Mouse (Mus musculus) induced T-regulatory cell, adult 2 months (primary cell): Measurements from ENCODE around the gene Spg11.
A peak's percentile ranks its signal among the peaks of the same experiment; 100 is the strongest.
"Not testable (repeated sequence)": the region's sequence is repeated elsewhere in the genome, so short reads cannot be mapped to it uniquely, and the experiment has no call there.

Experiments used
- DNase-seq: peaks from one replicate; pipeline ENCODE4 v3.0.0-alpha.2; 2012; ENCODE audit warnings: low read depth

Gene Spg11

DNA sequence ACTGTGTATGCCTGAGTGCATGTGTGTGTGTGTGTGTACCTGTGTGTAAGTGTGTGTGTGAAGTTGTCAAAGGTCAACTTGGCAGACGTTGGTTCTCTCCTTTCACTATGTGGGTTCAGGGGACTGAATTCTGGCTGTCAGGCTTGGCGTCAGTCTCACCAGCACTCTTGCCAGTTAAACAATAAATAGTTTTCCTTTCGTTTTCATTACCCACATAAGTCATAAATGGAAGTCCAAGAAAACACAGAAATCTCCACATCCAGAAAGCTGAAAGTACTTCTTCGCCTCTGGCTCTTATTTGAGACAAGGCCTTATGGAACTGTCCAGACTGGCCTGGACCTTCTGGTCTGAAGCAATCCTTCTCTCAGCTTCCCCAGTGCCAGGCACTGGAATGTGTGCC, 27.6 kb upstream of the Spg11 start:
- DNase-seq, result peak; percentile 84

- no peak for DNase-seq
These were observed 24.9 kb upstream of the Spg11 start for GRCm38 (mm10) chr2:122143111-122143510.

DNA sequence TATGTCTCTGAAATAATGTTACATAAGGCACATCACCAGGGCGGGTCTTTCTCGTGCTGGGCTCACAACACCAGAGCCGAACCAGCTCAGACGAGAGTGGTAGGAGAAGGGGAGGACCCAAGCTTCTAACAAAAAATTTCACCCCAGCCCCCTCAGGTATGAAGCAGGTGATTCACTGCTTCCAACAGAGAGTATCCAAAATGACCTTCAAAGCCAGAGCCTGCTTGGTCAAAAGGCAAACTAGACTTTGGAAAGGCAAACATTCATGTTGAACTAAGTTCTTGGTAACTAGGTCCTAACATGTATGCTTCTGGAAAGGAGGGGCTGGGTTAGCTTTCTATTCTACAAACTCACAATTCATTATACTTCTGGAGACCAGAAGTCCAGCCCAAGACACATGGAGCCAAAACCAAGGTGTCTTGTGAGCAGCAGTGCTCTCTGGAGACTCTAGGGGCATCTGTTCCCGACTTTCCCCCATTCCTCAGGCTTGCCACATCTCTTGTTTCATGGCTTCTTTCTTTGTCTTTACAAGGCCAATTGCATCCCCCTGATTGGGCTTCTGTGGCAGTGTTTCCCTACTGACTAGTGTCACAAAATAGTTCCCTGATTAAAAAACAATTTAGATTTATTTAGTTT, 23.3 kb upstream of the Spg11 start:
- DNase-seq, result no peak

DNA sequence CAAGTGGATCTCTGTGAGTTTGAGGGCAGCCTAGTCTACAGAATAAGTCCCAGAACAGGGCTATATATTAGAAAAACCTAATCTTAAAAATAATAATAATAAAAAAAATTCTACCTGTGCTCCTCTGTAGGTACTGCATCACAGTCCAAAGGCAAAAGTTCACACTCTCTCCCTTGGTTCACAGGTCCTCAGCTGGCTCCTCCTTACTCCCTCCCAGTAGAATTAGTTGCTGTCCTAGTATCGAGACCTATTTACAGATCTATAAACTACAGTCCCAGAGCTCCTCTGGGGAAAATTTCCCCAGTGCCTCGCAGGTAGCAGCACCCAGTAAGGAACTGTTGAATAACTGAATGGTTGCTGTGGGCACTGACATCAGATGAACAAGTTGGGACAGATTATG, 22.6 kb upstream of the Spg11 start:
- no peak for DNase-seq

GRCm38 (mm10) chr2:122137839-122138465, 19.8 kb upstream of the Spg11 start:
- DNase-seq, result peak; percentile 64

- DNase-seq, result no peak
These were observed 14.4 kb upstream of the Spg11 start for GRCm38 (mm10) chr2:122132618-122133017.

DNA sequence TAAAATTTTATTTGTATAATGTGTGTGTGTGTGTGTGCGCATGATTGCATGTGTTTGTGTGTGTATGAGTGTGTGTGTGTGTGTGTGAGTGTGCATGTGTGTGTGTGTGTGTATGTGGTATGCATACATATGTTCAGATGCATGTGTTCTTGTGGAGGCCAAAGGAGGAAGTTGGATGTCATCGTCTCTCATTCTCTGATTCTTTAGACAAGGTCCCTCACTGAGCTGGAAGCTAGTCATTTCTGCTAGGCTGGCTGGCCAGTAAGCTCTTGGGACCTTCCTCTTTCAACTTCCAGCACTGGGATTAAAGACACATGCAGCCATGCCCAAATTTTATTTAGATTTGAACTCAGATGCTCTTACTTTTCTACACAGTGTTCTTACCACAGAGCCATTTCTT, 13.9 kb upstream of the Spg11 start:
- no peak for DNase-seq

- no peak for DNase-seq
These were observed 9.4 kb upstream of the Spg11 start for GRCm38 (mm10) chr2:122127635-122128034.

GRCm38 (mm10) chr2:122126765-122127347, 8.7 kb upstream of the Spg11 start:
- DNase-seq, result peak; percentile 68

DNA sequence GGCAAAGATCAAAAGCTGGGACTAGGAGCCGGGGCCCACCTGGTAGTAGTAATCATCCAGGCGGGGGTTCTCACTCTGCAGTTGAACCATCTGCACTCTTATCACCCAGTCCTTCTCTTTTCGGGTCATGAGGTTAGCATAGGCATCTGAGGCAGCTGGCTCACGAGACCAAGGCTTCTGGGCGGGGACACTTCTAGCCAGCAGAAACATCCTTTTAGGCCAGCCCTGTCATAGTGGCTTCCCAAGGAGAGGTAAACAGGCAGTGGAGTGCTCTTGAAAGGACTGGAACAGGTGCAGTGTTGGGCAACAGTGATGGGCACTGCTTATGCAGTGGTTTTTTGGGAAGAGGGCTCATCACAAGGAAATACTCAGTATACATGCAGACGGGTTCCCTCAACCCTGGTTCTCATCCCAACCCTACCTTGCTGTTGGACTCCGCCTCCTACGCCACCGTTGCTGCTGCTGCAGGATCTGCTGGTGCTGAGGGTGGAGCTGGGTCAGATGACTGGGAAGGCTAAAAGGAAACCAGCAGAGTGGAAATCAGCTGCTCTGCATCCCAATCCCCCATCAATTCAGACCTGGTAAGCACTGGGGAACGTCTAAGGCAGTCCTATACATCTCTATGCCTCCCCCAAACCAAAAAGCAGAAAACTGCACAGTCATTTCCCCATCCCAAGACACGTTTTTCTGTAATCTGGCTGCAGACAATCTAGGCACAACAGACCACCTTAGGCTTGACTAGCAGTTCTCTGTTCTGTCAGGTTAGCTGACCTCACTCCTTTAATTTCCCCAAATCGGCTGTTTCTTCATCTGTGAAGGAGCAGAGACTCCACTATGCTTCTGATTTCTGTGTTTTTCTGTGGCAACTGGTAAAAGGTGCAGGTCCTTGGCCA, 7.7 kb upstream of the Spg11 start:
- DNase-seq, result peak; percentile 66

GRCm38 (mm10) chr2:122116888-122117287, 1.3 kb downstream of the Spg11 start:
- peak; percentile 29 for DNase-seq

- no peak for DNase-seq
These were observed 8.5 kb downstream of the Spg11 start for GRCm38 (mm10) chr2:122109714-122110113.

DNA sequence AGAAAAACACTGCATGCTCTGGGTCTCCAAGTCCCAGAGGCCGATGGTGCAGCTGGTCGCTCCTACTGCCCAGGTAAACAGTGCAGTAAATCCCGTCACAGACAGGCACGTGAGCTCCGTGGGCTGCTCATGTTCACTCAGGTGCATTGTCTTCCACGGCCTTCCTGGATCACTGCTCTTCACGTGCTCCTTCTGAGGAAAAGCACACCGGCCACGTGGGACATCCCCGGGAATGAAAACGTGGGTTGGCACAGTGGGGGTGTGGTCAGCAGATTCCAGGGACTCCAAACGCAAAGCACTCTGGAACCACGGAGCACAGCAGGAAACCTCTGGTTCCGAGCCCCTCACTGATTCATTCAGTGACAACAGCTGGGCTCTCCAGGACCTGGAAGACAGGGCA, 10.1 kb downstream of the Spg11 start:
- no peak for DNase-seq

DNA sequence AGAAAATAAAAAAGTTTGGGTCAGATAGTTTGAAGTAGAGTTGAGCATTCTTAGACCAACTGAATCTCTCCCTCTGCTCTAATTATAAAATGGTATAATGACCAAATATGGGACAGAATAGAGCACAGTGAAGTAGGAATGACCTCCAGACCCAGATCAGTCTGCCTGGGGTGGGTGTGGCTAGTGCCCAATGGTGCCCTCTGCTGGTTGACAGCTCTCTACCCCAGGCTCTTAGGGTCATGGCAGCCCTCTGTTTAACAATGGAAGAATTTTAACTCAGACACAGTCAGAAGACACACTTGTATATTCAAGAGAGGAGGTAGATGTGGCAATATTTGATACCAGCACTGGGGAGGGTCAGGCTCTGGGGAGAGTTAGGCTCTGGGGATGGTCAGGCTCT, 16.1 kb downstream of the Spg11 start:
- peak; percentile 59 for DNase-seq

DNA sequence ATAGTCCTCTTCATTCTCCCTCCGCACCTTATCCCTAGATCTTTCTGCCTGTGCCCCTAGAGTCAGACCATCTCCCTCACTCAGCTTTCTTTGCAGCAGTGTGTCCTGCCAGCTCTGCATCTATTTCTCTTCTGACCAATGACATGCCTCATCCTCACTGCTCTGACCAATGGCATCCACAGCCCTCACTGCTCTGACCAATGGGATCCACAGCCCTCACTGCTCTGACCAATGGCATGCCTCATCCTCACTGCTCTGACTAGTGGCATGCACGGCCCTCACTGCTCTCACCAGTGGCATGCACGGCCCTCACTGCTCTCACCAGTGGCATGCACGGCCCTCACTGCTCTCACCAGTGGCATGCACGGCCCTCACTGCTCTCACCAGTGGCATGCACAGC, 20.5 kb downstream of the Spg11 start:
- not testable (repeated sequence) for DNase-seq

- DNase-seq, result no peak
These were observed 24.3 kb downstream of the Spg11 start for GRCm38 (mm10) chr2:122093844-122094243.

GRCm38 (mm10) chr2:122086446-122086845, 31.7 kb downstream of the Spg11 start:
- no peak for DNase-seq

DNA sequence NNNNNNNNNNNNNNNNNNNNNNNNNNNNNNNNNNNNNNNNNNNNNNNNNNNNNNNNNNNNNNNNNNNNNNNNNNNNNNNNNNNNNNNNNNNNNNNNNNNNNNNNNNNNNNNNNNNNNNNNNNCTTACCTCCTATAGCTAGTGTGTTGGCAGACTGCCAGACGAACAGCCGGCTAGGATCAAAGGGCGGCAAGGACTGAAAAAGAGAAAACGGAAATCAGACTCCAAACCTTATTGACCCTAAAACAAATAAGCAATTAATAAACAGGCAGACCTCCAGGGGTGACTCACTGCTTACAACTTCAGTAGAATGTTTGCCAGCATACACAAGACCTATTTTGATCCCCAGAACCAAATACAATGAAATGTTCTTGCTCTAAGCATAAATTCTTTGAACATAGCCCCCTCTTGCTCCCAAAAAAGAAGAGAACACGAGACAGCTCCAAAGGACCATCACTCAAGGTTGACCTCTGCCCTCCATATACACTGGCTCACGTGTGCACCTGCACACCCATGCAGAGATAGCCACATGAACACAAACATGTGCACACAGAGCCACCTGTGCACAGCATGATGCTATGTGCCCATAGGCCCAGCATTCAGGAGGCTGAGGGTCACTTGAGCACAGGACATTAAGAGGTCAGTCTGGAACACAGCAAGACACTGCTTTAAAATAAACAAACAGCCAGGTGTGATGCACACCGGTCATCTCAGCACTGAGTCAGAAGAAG, 36.3 kb downstream of the Spg11 start:
- DNase-seq, result no peak

GRCm38 (mm10) chr2:122069922-122070321, 48.3 kb downstream of the Spg11 start:
- DNase-seq, result peak; percentile 85

DNA sequence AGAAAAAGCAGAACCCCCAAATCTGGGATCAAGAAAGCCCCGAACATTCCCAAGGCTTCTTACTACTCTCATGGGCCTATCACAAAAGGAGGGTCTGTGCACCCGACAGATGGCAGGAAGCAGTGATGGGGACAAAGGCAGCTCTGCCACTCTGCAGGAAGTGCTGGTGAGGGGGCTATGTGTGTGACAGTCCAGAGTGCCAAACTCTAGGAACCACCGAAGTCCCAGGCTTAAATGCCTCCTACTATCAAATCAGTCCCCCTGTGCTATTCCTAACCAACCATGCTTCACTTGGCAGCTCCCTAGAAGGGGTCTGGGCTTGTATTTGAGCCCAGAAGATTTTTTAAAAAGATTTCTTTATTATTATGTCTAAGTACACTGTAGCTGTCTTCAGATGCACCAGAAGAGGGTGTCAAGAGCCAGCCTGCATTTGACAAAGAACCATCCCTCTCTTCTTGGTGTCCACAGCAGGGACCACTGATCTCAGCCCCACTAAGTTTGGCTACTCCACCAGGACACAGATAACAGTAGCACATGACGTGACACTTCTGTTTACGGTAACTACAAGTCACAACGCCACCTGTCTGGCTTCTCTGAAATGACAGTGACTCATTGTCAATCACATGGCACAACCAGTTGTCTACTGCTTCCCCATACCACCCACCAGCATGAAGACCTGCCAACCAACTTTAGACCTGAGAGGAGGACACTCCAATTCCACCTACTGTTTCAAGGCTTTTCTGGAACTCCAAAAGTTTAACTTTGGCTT, 48.9 kb downstream of the Spg11 start:
- DNase-seq, result peak; percentile 16

- no peak for DNase-seq
These were observed 51.9 kb downstream of the Spg11 start for GRCm38 (mm10) chr2:122066241-122066640.
